Mouse (Mus musculus): Measurements from ENCODE around the gene Atrn.

Atrn gene

DNA sequence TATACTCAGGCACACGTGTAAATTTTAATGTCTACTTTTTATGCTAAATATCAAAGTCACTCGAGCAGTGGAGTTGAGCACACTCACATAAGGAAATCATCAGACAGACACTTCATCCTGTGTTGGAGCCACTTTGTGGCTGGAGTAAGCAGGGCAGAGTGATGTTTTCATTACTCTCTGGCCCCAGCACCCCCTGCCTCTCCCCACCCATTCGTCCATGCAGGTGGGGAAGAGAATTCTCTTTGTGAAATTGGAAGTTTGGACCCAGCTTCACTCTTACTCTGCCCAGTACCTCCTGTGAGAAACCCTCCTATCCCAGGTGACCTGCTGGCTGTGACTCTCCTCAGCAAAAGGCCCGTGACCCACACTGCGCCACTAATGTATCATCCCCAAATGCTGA, 132.4 kb downstream of the Atrn start:
- no peak for DNase-seq (ENCODE audit: low read depth, low spot score)

DNA sequence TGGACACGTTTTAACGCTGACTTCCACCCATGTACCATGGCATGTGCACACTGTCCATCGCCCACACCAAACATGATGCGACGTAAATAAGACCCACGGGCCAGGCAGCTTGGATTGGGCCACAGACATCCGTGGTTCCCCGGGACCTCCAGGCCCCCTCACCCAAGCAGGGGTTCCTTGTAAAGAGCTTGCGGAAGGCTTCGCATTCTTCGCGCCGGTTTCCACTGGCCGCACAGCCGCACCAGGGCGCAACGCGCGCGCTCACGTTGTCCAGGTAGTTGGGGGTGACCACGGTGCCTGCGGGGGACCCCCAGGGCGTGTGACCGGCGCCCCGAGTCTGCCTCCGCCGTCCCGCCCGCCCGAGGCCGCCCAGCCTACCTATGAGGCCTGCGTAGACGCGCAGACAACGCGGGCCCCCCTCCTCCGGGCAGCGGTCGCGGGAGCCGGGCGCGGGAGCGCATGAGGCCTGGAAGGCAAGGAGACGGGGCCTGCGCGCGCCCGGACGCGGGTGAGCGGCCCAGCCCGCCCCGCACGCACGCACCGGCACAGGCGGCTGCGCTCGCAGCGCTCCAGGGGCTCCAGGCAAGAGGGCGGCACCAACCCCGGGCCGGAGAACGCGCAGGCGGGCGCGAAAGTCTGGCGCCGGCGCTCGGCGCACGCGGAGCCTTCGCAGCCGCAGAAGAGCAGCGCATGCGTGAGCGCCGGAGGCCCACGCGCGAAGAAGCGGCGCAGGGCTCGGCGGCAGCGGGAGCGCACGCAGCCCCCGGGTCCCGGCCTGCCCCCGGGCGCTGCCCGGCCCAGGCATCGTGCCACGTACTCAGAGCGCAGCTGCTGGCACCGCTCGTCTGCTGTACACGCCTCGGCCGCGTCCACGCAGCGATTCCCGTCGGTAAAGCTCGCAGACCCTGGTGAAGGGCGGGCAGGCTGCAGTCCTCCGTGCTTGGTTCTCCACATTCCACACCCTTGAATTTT, 134.8 kb downstream of the Atrn start:
- no peak for DNase-seq (ENCODE audit: low read depth, low spot score)

GRCm38 (mm10) chr2:131042988-131043387, 136.7 kb downstream of the Atrn start, which contains the start of gene Gfra4:
Gfra4 (minus strand) TSS chr2:131043088.
- no peak for DNase-seq (ENCODE audit: low read depth, low spot score)

DNA sequence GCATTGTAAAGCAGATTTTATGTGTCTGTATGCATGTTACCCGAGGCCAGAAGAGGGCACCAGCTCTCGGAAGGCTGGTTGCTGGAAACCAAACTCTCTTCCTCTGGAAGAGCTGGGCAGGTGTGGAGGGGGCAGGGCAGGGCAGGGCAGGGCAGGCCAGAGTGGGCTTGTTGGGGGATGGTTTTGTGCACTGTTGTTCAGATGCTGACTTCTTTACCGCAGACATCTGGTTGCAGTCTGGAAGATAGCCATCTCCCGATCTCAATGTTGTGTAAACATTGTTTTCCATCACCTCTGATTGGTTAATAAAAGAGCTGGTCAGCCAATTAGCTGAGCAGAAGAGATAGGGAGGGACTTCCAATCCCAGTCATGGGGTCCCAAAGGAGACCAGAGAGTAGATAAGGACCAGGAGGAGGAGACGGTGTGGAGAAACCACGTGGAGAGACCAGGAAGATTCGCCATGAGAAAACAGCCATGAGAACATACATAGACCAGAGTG, 138.1 kb downstream of the Atrn start:
- no peak for DNase-seq (ENCODE audit: low read depth, low spot score)

- no peak for DNase-seq (ENCODE audit: low read depth, low spot score)
Measured at GRCm38 (mm10) chr2:131044989-131045720, 138.9 kb downstream of the Atrn start.

DNA sequence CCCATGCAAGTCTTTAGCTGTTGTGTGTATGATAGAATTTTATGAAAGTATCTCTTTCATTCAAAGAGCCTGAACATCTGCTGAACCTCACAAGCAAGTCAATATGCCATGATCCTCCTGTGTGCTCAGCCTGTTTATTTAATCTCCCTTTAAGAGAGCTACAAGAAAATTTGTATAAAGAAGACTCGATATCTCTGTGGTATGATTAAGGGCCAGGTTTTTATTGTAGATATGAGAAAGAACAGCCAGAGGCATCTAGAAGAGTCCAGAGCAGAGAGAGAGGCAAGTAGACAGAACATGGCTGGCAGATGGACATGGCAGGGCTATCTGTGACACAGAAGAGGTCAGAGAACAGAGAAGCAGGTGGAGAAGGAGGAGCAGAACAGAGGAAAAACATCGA, 139.7 kb downstream of the Atrn start:
- DNase-seq (ENCODE audit: low read depth, low spot score) = no peak

DNA sequence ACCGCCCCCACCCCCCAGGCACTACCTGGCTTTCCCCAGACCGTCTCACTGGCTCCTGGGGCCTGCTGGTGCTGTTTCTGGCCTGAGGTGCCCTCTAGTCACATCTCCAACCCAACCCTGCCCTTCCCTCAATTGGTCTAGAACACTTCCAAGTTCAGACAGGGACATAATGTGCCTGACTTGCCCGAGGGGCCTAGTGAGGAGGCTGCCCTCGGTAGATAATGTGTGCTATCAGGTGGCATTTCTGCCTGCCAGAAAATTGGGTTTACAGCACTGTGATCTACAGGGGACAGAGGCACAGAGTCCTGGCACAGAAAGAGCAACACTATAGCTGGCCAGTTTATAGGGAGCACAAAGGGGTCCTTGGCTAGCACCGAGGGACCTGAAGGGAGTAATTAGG, 145.7 kb downstream of the Atrn start:
- DNase-seq (ENCODE audit: low read depth, low spot score) = no peak

DNA sequence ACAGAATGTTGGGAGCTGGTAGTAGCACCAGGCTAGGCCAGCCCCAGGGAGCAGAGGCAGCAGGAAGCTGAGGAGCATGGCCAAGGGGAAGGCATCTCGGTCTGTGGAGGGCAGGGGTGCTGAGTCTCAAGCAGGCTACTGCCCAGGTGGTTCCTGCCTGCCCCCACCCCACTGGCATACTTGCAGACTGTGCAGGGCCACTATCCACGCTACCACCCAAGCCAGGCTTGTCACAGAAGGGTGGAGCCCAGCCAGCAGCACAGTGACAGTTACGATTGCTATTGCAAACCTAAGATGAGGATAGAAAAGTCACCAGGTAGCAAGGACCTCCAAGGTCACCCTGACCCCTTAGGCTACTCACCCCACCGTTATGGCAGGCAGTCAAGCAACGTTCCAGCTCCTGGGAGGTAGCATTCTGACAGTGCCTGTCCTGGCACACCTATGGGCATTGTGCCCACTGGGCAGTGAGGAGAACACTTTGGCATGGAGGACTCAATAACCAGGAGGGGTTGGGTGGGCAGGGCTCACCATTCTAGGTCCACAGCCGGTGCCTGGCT, 146.6 kb downstream of the Atrn start:
- no peak for DNase-seq (ENCODE audit: low read depth, low spot score)

GRCm38 (mm10) chr2:131053851-131054645, 147.8 kb downstream of the Atrn start:
- no peak for DNase-seq (ENCODE audit: low read depth, low spot score)

GRCm38 (mm10) chr2:131054646-131055264, 148.5 kb downstream of the Atrn start:
- no peak for DNase-seq (ENCODE audit: low read depth, low spot score)

DNA sequence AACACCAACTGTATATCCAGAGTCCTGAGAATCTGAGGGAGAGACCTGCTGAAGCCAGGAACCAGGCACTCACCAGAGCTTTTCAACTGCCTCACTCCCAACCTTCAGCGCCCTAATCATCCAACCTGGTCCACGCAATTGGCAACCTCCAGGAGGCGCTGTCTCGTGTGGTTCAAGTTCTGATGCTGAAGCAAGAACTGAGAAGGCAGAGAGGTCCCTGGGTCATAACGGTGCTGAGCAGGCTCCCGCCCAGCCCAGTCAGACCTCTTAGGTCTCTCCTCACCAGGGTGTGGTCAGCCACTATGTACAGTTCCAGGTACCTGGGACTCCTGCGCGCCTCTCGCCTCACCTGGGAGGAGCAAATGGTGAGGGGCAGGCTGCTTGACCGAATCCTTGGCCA, 149.3 kb downstream of the Atrn start:
- no peak for DNase-seq (ENCODE audit: low read depth, low spot score)

DNA sequence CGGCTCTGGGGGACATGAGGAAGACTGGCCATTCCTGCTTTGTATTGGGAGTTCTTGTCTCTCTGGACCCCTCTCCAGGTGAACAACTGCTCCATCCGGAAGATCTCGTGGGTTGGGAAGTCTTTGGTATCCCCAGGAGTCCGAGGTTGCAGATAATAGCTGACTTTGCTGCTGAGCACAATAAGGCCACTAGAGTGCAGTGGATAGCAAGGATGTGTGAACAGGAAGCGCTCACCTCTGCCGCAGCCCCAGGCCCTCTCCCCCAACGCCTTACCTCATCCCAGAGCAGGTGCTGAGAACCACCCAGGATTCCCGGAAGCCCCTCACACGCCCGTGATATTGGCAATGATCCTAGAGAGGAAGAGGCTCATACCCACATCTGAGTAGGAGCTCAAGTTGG, 149.9 kb downstream of the Atrn start:
- no peak for DNase-seq (ENCODE audit: low read depth, low spot score)

GRCm38 (mm10) chr2:131058672-131059071, 152.4 kb downstream of the Atrn start:
- no peak for DNase-seq (ENCODE audit: low read depth, low spot score)

- no peak for DNase-seq (ENCODE audit: low read depth, low spot score)
Measured at GRCm38 (mm10) chr2:131059377-131059776, 153.1 kb downstream of the Atrn start.

DNA sequence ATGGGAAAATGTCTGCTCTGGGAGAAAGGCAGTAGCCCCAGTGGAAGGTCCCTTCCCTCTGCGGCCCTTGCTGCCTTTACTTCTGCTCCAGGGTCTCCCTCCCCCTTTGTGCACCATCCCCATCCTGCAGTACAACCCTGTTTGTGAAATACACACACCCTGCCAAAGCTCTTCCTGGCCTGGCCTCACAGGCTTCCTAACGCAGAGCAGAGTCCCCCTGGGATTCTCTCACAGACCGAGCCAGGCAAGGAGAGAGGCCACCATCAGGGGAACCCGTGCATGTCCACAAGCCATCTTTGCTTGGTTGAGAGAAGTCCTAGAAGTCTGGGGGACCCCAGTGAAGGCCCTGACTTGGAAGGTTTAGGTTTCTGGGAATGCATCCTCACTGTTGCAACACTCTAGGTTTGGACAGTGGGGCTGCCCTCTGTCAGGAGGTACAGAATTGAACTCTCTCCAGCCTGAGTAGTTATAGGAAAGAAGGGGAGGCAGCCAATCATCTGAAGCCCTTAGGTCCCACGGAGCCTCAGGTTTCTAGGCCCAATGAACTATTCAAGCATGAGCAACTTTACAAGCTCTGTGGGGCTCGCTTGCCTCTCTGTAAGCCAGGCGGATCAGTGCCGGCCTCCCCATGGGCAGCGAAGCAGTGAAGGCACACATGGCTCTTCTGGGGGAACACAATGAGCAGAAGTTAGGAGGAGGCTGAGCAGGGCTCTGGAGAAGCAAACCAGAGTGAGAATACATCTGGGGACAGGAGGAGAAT, 153.7 kb downstream of the Atrn start:
- DNase-seq (ENCODE audit: low read depth, low spot score) = no peak

- DNase-seq (ENCODE audit: low read depth, low spot score) = no peak
Measured at GRCm38 (mm10) chr2:131060784-131061183, 154.5 kb downstream of the Atrn start.

DNA sequence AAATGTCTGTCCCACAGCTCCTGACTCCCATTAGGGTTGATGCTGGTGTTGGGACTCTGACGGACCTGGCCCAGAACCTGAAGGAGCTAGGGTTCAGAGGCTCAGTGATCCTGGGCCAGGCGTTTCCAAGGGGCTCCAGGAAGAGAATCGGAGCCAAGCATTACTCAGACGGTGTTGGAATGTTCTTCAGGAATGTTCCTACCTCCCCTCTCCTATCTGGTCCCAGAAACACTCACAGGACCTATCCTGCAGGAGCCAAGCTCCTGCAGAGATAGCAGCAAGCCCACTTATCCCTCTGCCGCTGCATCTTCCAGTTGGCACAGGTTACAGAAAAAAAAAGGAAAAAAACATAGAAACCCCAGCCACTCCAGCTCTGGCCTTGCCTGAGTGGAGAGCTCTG, 155.3 kb downstream of the Atrn start:
- DNase-seq (ENCODE audit: low read depth, low spot score) = no peak

GRCm38 (mm10) chr2:131063404-131063864, 157.1 kb downstream of the Atrn start, which contains the start of gene Adam33:
Adam33 (minus strand) TSS chr2:131063814.
- no peak for DNase-seq (ENCODE audit: low read depth, low spot score)

DNA sequence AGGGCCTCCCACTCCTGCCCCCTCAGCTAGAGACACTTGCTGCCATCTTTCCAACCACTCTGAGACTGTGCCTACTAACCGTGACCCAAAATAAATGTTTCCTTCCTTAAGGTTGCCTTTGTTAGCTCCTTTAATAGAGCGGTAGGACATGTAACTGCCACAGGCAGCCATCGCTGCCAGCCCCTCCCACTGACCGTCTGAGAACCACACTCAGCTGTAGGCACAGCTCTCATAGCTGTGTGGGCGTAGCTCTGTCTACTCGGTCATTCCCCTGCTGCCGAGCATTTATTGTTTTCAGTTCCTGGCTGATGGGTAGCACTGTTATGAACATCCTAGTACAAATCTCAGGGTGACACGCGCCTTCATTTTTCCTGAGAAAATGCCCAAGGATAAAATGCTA, 160.0 kb downstream of the Atrn start:
- no peak for DNase-seq (ENCODE audit: low read depth, low spot score)

GRCm38 (mm10) chr2:131067481-131067880, 161.2 kb downstream of the Atrn start:
- no peak for DNase-seq (ENCODE audit: low read depth, low spot score)

Measured in embryo, embryonic 11.5 days (tissue).